Mouse (Mus musculus): Measurements from ENCODE around the gene Eml1. TPM values are rescaled to one million over a fixed set of nuclear protein-coding genes. Genes with fewer than 3 reads are reported as not detected.
"Not testable (repeated sequence)": the region's sequence is repeated elsewhere in the genome, so short reads cannot be mapped to it uniquely, and the experiment has no call there.

The Eml1 gene
- polyA plus RNA-seq, 1 experiment = 70.6 TPM

GRCm38 (mm10) chr12:108503064-108503463 is 132.3 kb downstream of the Eml1 start:
- no peak for DNase-seq
- TF ChIP-seq POLR2A (IDR thresholded peaks at IDR 0.05; ENCODE audit: borderline replicate concordance, extremely low read depth, low read depth, low read length) (no peak), CTCF (IDR thresholded peaks at IDR 0.05; ENCODE audit: insufficient read depth, low read length) (no peak)
- 71% methylated on average over 10 of the region's 10 CpGs for WGBS
- Histone ChIP-seq H3K4me1 (ENCODE audit: control insufficient read depth, insufficient read depth, low read length) (no peaks in the 10 kb centered on the region), H3K4me3 (replicated peaks; ENCODE audit: extremely low read depth, low read depth, low read length) (no peak overlapping the region)

- no peaks in the 10 kb centered on the region for H3K4me1 ChIP-seq (ENCODE audit: control insufficient read depth, insufficient read depth, low read length)
- no peak overlapping the region for H3K4me3 ChIP-seq (replicated peaks; ENCODE audit: extremely low read depth, low read depth, low read length)
- WGBS = 46% methylated on average over 16 of the region's 16 CpGs
- DNase-seq = no peak
- no peak for TF ChIP-seq POLR2A (IDR thresholded peaks at IDR 0.05; ENCODE audit: borderline replicate concordance, extremely low read depth, low read depth, low read length)
- no peak for TF ChIP-seq CTCF (IDR thresholded peaks at IDR 0.05; ENCODE audit: insufficient read depth, low read length)
Measured at GRCm38 (mm10) chr12:108503582-108503981, 132.8 kb downstream of the Eml1 start.

GRCm38 (mm10) chr12:108505846-108506245 is 135.1 kb downstream of the Eml1 start:
- Histone ChIP-seq H3K4me1 (ENCODE audit: control insufficient read depth, insufficient read depth, low read length) (no peaks in the 10 kb centered on the region), H3K4me3 (replicated peaks; ENCODE audit: extremely low read depth, low read depth, low read length) (no peak overlapping the region)
- no peak for DNase-seq
- TF ChIP-seq CTCF (IDR thresholded peaks at IDR 0.05; ENCODE audit: insufficient read depth, low read length) = no peak
- no peak for TF ChIP-seq POLR2A (IDR thresholded peaks at IDR 0.05; ENCODE audit: borderline replicate concordance, extremely low read depth, low read depth, low read length)
- 76% methylated on average over 2 of the region's 2 CpGs for WGBS

GRCm38 (mm10) chr12:108507046-108507445 is 136.3 kb downstream of the Eml1 start:
- H3K4me3 ChIP-seq (replicated peaks; ENCODE audit: extremely low read depth, low read depth, low read length); DNase-seq; H3K4me1 ChIP-seq (ENCODE audit: control insufficient read depth, insufficient read depth, low read length): not testable (repeated sequence)
- 75% methylated on average over 3 of the region's 3 CpGs for WGBS

- Histone ChIP-seq H3K4me3 (replicated peaks; ENCODE audit: extremely low read depth, low read depth, low read length) (no peak overlapping the region), H3K4me1 (ENCODE audit: control insufficient read depth, insufficient read depth, low read length) (no peaks in the 10 kb centered on the region)
- TF ChIP-seq POLR2A (IDR thresholded peaks at IDR 0.05; ENCODE audit: borderline replicate concordance, extremely low read depth, low read depth, low read length) (no peak), CTCF (IDR thresholded peaks at IDR 0.05; ENCODE audit: insufficient read depth, low read length) (no peak)
- WGBS = 47% methylated on average over 7 of the region's 7 CpGs
- no peak for DNase-seq
Measured at GRCm38 (mm10) chr12:108510571-108510970, 139.8 kb downstream of the Eml1 start.

- Histone ChIP-seq H3K4me3 (replicated peaks; ENCODE audit: extremely low read depth, low read depth, low read length) (no peak overlapping the region), H3K4me1 (ENCODE audit: control insufficient read depth, insufficient read depth, low read length) (no peaks in the 10 kb centered on the region)
- no peak for DNase-seq
- TF ChIP-seq POLR2A (IDR thresholded peaks at IDR 0.05; ENCODE audit: borderline replicate concordance, extremely low read depth, low read depth, low read length) = no peak
- peak; percentile 41; the same call in 1 of the 2 replicates for TF ChIP-seq CTCF (IDR thresholded peaks at IDR 0.05; ENCODE audit: insufficient read depth, low read length)
- under 1% methylated on average over 3 of the region's 3 CpGs for WGBS
Measured at GRCm38 (mm10) chr12:108511009-108511408, 140.3 kb downstream of the Eml1 start.

GRCm38 (mm10) chr12:108515464-108515863 is 144.7 kb downstream of the Eml1 start:
- no peak for TF ChIP-seq CTCF (IDR thresholded peaks at IDR 0.05; ENCODE audit: insufficient read depth, low read length)
- no peak for TF ChIP-seq POLR2A (IDR thresholded peaks at IDR 0.05; ENCODE audit: borderline replicate concordance, extremely low read depth, low read depth, low read length)
- DNase-seq = no peak
- 94% methylated on average over 12 of the region's 12 CpGs for WGBS
- no peak overlapping the region for H3K4me3 ChIP-seq (replicated peaks; ENCODE audit: extremely low read depth, low read depth, low read length)
- H3K4me1 ChIP-seq (ENCODE audit: control insufficient read depth, insufficient read depth, low read length) = no peaks in the 10 kb centered on the region

- DNase-seq = no peak
- H3K4me1 ChIP-seq (ENCODE audit: control insufficient read depth, insufficient read depth, low read length) = no peaks in the 10 kb centered on the region
- TF ChIP-seq POLR2A (IDR thresholded peaks at IDR 0.05; ENCODE audit: borderline replicate concordance, extremely low read depth, low read depth, low read length) (no peak), CTCF (IDR thresholded peaks at IDR 0.05; ENCODE audit: insufficient read depth, low read length) (no peak)
- H3K4me3 ChIP-seq (replicated peaks; ENCODE audit: extremely low read depth, low read depth, low read length) = no peak overlapping the region
- whole genome bisulfite sequencing = 58% methylated on average over 8 of the region's 8 CpGs
Measured at GRCm38 (mm10) chr12:108519374-108519773, 148.6 kb downstream of the Eml1 start.

GRCm38 (mm10) chr12:108529214-108529613 is 158.5 kb downstream of the Eml1 start:
- DNase-seq = peak; percentile 31
- TF ChIP-seq POLR2A (IDR thresholded peaks at IDR 0.05; ENCODE audit: borderline replicate concordance, extremely low read depth, low read depth, low read length) (no peak), CTCF (IDR thresholded peaks at IDR 0.05; ENCODE audit: insufficient read depth, low read length) (peak; percentile 76)
- Histone ChIP-seq H3K4me3 (replicated peaks; ENCODE audit: extremely low read depth, low read depth, low read length) (no peak overlapping the region), H3K4me1 (ENCODE audit: control insufficient read depth, insufficient read depth, low read length) (no peaks in the 10 kb centered on the region)
- 46% methylated on average over 8 of the region's 8 CpGs for WGBS

GRCm38 (mm10) chr12:108534484-108534883 is 163.7 kb downstream of the Eml1 start:
- DNase-seq = no peak
- 61% methylated on average over 11 of the region's 11 CpGs for WGBS
- Histone ChIP-seq H3K4me3 (replicated peaks; ENCODE audit: extremely low read depth, low read depth, low read length) (no peak overlapping the region), H3K4me1 (ENCODE audit: control insufficient read depth, insufficient read depth, low read length) (no peaks in the 10 kb centered on the region)
- no peak for TF ChIP-seq POLR2A (IDR thresholded peaks at IDR 0.05; ENCODE audit: borderline replicate concordance, extremely low read depth, low read depth, low read length)
- no peak for TF ChIP-seq CTCF (IDR thresholded peaks at IDR 0.05; ENCODE audit: insufficient read depth, low read length)

Measured in lung, adult 2 months (tissue).